Mouse (Mus musculus): ENCODE measurements around the gene Sdk1.
"Not testable (repeated sequence)": the region's sequence is repeated elsewhere in the genome, so short reads cannot be mapped to it uniquely, and the experiment has no call there.

Sdk1 gene

GRCm38 (mm10) chr5:141468821-141469220 is 227.5 kb downstream of the Sdk1 start:
- no peak for DNase-seq

GRCm38 (mm10) chr5:141505281-141505680 is 264.0 kb downstream of the Sdk1 start:
- no peak for DNase-seq

- DNase-seq, result peak in 1 of 2 experiments; percentile 26
Observed at GRCm38 (mm10) chr5:141506344-141506743, 265.1 kb downstream of the Sdk1 start.

GRCm38 (mm10) chr5:141524801-141525715 is 283.8 kb downstream of the Sdk1 start:
- peak; percentile 30 to 45 for DNase-seq

- no peak for DNase-seq
Observed at GRCm38 (mm10) chr5:141540193-141540592, 298.9 kb downstream of the Sdk1 start.

- no peak for DNase-seq
Observed at GRCm38 (mm10) chr5:141542890-141543666, 301.8 kb downstream of the Sdk1 start.

- DNase-seq, result peak in 1 of 2 experiments; percentile 49
Observed at GRCm38 (mm10) chr5:141553444-141553843, 312.2 kb downstream of the Sdk1 start.

GRCm38 (mm10) chr5:141558731-141559130 is 317.4 kb downstream of the Sdk1 start:
- DNase-seq, result no peak

GRCm38 (mm10) chr5:141560325-141560724 is 319.0 kb downstream of the Sdk1 start:
- no peak for DNase-seq

- DNase-seq, result no peak
Observed at GRCm38 (mm10) chr5:141561989-141562560, 320.8 kb downstream of the Sdk1 start.

- DNase-seq, result no peak
Observed at GRCm38 (mm10) chr5:141564197-141564596, 322.9 kb downstream of the Sdk1 start.

- DNase-seq, result peak; percentile 69 to 75
Observed at GRCm38 (mm10) chr5:141568106-141568505, 326.8 kb downstream of the Sdk1 start.

- peak; percentile 43 to 62 for DNase-seq
Observed at GRCm38 (mm10) chr5:141570442-141570841, 329.2 kb downstream of the Sdk1 start.

- DNase-seq, result peak; percentile 59 to 73
Observed at GRCm38 (mm10) chr5:141574263-141574662, 333.0 kb downstream of the Sdk1 start.

GRCm38 (mm10) chr5:141591246-141591645 is 350.0 kb downstream of the Sdk1 start:
- DNase-seq, result no peak

GRCm38 (mm10) chr5:141612721-141613120 is 371.4 kb downstream of the Sdk1 start:
- DNase-seq, result no peak

- DNase-seq, result no peak
Observed at GRCm38 (mm10) chr5:141615763-141616162, 374.5 kb downstream of the Sdk1 start.

GRCm38 (mm10) chr5:141617660-141618059 is 376.4 kb downstream of the Sdk1 start:
- DNase-seq, result no peak

- DNase-seq, result peak; percentile 47 to 53
Observed at GRCm38 (mm10) chr5:141625401-141625800, 384.1 kb downstream of the Sdk1 start.

- DNase-seq, result no peak
Observed at GRCm38 (mm10) chr5:141631641-141632040, 390.4 kb downstream of the Sdk1 start.

GRCm38 (mm10) chr5:141633271-141633670 is 392.0 kb downstream of the Sdk1 start:
- DNase-seq, result no peak

- DNase-seq, result no peak
Observed at GRCm38 (mm10) chr5:141636406-141636805, 395.1 kb downstream of the Sdk1 start.

- not testable (repeated sequence) for DNase-seq
Observed at GRCm38 (mm10) chr5:141637054-141637453, 395.8 kb downstream of the Sdk1 start.

Data from cerebellum, postnatal 14 days (tissue).